Mouse (Mus musculus): ENCODE results near the gene Cpz. TPM values are rescaled to one million over a fixed set of nuclear protein-coding genes. Genes with fewer than 3 reads are reported as not detected.
A peak's percentile ranks its signal among the peaks of the same experiment; 100 is the strongest.

The Cpz gene
- polyA plus RNA-seq (2012; fragmentation: generic; extraction: Trizol), result 0.77 TPM
- long read RNA-seq, experiment 1, partial matches to known transcripts, result 0 of 2 reads
- long read RNA-seq, experiment 1, other reads (novel, unspliced or antisense), result 2 of 2 reads
- long read RNA-seq, experiment 2, partial matches to known transcripts, result 0 of 6 reads
- long read RNA-seq, experiment 2, other reads (novel, unspliced or antisense), result 5 of 6 reads

DNA sequence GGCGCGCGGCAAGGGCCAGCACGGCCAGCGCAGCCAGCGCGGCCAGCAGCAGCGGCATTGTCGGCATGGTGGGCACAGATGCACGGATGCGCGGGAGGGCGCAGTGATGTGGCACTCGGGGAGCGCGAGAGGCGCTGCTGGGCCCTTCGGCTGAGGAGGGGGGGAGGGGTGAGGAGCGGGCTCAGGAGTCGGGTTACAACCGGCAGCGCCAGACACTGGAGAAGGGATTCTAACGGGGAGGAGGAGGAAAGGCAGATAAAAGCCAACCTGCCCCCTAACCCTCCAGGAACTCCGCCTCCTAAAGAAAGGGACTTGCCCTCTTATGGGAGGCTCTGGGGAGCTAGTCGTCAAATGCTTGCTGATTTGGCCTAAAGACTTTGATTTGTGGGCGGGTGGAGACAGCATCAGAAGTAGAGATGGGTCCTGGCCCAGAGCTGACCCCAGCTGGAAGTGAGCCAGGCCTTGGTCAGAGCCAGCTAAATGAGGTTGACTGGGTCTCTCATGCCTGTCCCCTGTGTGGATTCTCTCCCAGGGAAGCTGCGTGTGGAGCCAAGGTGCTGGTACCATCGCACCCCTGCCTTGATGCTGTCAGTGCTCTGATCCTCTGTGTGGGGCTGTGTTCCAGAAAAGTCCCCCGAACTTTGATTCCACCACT is at the start of gene Cpz:
Cpz (minus strand) TSS at position 230 of the 655 bp plus-strand sequence.
- peaks cover 20% of the 10 kb centered on the region for H3K27me3 ChIP-seq (ENCODE audit: control insufficient read depth, insufficient read depth, insufficient read length)
- H3K4me3 ChIP-seq (ENCODE audit: insufficient read depth, poor library complexity, severe bottlenecking), result no peak within 1 kb of the TSS
- TF ChIP-seq FOSL1 (IDR thresholded peaks at IDR 0.05; ENCODE audit: insufficient read depth, low read length, poor library complexity, severe bottlenecking) (no peak), MYOD1 (IDR thresholded peaks at IDR 0.05; ENCODE audit: control insufficient read depth, insufficient read length, low read depth) (no peak), MAX (IDR thresholded peaks at IDR 0.05) (no peak), MYOG (IDR thresholded peaks at IDR 0.05; ENCODE audit: control insufficient read depth, extremely low read depth, insufficient read length) (no peak), USF1 (IDR thresholded peaks at IDR 0.05; ENCODE audit: low read depth) (no peak), CTCF (IDR thresholded peaks at IDR 0.05; ENCODE audit: control insufficient read depth, insufficient read depth, insufficient read length) (no peak), CEBPB (IDR thresholded peaks at IDR 0.05; ENCODE audit: low read depth) (no peak)
- H3K79me2 ChIP-seq (ENCODE audit: control insufficient read depth, insufficient read depth), result no peaks in the 10 kb centered on the region
- H3K79me3 ChIP-seq (ENCODE audit: low read depth), result no peaks in the 10 kb centered on the region
- no peaks in the 10 kb centered on the region for H3K36me3 ChIP-seq (ENCODE audit: control insufficient read depth, insufficient read depth)
- no peak within 1 kb of the TSS for H3ac ChIP-seq (ENCODE audit: control insufficient read depth, insufficient read length, low read depth)

- H3K36me3 ChIP-seq (ENCODE audit: control insufficient read depth, insufficient read depth), result peaks cover 27% of the 10 kb centered on the region
- no peaks in the 10 kb centered on the region for H3K27me3 ChIP-seq (ENCODE audit: control insufficient read depth, insufficient read depth, insufficient read length)
- peak within 1 kb of the TSS; percentile 93 for H3ac ChIP-seq (ENCODE audit: control insufficient read depth, insufficient read length, low read depth)
- peaks cover 19% of the 10 kb centered on the region for H3K79me2 ChIP-seq (ENCODE audit: control insufficient read depth, insufficient read depth)
- peak within 1 kb of the TSS; percentile 96 for H3K4me3 ChIP-seq (ENCODE audit: insufficient read depth, poor library complexity, severe bottlenecking)
- H3K79me3 ChIP-seq (ENCODE audit: low read depth), result peaks cover 11% of the 10 kb centered on the region
- TF ChIP-seq MYOG (IDR thresholded peaks at IDR 0.05; ENCODE audit: control insufficient read depth, extremely low read depth, insufficient read length), result no peak
- TF ChIP-seq MAX (IDR thresholded peaks at IDR 0.05), result peak; percentile 64
Measured at GRCm38 (mm10) chr5:35574653-35575599, 49.4 kb upstream of the Cpz start, which contains the start of gene Trmt44. Gene Trmt44, minus strand, starts transcription at chr5:35575070.

DNA sequence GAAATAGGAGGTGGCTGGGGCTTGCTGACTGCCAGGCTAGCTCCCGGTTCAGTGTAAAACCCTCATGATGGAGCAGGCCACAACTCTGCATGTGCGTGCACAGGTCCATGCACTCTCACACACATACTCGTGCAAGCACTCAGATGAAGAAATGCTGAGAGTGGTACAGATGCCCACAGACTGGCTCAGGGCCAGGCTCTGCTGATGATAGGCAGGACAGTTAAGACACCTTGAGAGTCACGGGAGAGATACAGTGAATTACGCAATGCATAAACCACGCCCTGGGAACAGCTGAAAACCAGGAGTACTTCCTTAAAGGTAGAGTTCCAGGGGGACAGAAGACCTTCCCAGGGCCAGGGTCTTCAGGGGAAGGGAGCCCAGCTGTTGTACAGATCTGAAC is 46.0 kb upstream of the Cpz start:
- no peak for TF ChIP-seq MYOG (IDR thresholded peaks at IDR 0.05; ENCODE audit: control insufficient read depth, extremely low read depth, insufficient read length)
- TF ChIP-seq FOSL1 (IDR thresholded peaks at IDR 0.05; ENCODE audit: insufficient read depth, low read length, poor library complexity, severe bottlenecking), result no peak
- TF ChIP-seq CEBPB (IDR thresholded peaks at IDR 0.05; ENCODE audit: low read depth), result peak; percentile 23
- no peak for TF ChIP-seq MYOD1 (IDR thresholded peaks at IDR 0.05; ENCODE audit: control insufficient read depth, insufficient read length, low read depth)
- no peaks in the 10 kb centered on the region for H3K27me3 ChIP-seq (ENCODE audit: control insufficient read depth, insufficient read depth, insufficient read length)
- no peak overlapping the region for H3K4me3 ChIP-seq (ENCODE audit: insufficient read depth, poor library complexity, severe bottlenecking)
- H3K79me2 ChIP-seq (ENCODE audit: control insufficient read depth, insufficient read depth), result peaks cover 19% of the 10 kb centered on the region
- H3K79me3 ChIP-seq (ENCODE audit: low read depth), result peaks cover 11% of the 10 kb centered on the region
- no peak overlapping the region for H3ac ChIP-seq (ENCODE audit: control insufficient read depth, insufficient read length, low read depth)
- H3K36me3 ChIP-seq (ENCODE audit: control insufficient read depth, insufficient read depth), result peaks cover 52% of the 10 kb centered on the region

- Histone ChIP-seq H3K79me3 (ENCODE audit: low read depth) (no peaks in the 10 kb centered on the region), H3K79me2 (ENCODE audit: control insufficient read depth, insufficient read depth) (no peaks in the 10 kb centered on the region), H3K27me3 (ENCODE audit: control insufficient read depth, insufficient read depth, insufficient read length) (no peaks in the 10 kb centered on the region), H3ac (ENCODE audit: control insufficient read depth, insufficient read length, low read depth) (no peak overlapping the region), H3K4me3 (ENCODE audit: insufficient read depth, poor library complexity, severe bottlenecking) (no peak overlapping the region), H3K36me3 (ENCODE audit: control insufficient read depth, insufficient read depth) (peaks cover 81% of the 10 kb centered on the region)
- TF ChIP-seq MYOD1 (IDR thresholded peaks at IDR 0.05; ENCODE audit: control insufficient read depth, insufficient read length, low read depth), result no peak
- TF ChIP-seq FOSL1 (IDR thresholded peaks at IDR 0.05; ENCODE audit: insufficient read depth, low read length, poor library complexity, severe bottlenecking), result no peak
- no peak for TF ChIP-seq MAX (IDR thresholded peaks at IDR 0.05)
- TF ChIP-seq CEBPB (IDR thresholded peaks at IDR 0.05; ENCODE audit: low read depth), result no peak
- TF ChIP-seq USF1 (IDR thresholded peaks at IDR 0.05; ENCODE audit: low read depth), result no peak
Measured at GRCm38 (mm10) chr5:35566632-35567031, 41.1 kb upstream of the Cpz start.

DNA sequence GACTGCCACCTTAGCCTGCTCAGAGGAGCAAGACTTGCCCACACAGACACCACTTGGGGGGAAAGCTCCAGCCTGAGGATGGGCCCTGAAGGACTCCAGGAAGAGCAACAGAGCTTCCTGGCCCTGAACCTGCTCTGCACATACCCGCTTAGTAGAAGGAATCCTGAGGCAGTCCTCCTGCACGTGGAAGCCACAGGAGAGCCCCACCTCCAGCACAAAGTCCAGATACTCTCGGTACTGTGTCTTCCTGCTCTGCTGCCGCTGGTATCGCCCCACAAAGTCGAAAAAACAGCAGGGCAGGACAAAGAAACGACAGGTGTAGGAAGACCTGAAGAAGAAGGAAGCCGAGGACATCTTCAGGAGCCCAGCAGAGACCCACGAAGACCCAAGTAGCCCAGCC is 39.7 kb upstream of the Cpz start:
- Histone ChIP-seq H3K36me3 (ENCODE audit: control insufficient read depth, insufficient read depth) (peaks cover 80% of the 10 kb centered on the region), H3K79me2 (ENCODE audit: control insufficient read depth, insufficient read depth) (no peaks in the 10 kb centered on the region)
- TF ChIP-seq MYOD1 (IDR thresholded peaks at IDR 0.05; ENCODE audit: control insufficient read depth, insufficient read length, low read depth) (no peak), MAX (IDR thresholded peaks at IDR 0.05) (no peak), CTCF (IDR thresholded peaks at IDR 0.05; ENCODE audit: control insufficient read depth, insufficient read depth, insufficient read length) (no peak)

More for the DNA sequence above, 39.7 kb upstream of the Cpz start:
- Histone ChIP-seq H3K79me3 (ENCODE audit: low read depth) (no peaks in the 10 kb centered on the region), H3K4me3 (ENCODE audit: insufficient read depth, poor library complexity, severe bottlenecking) (no peak overlapping the region), H3ac (ENCODE audit: control insufficient read depth, insufficient read length, low read depth) (no peak overlapping the region), H3K27me3 (ENCODE audit: control insufficient read depth, insufficient read depth, insufficient read length) (no peaks in the 10 kb centered on the region)
